Mouse (Mus musculus) kidney, adult 11 months (tissue): ENCODE data around the gene D10Wsu102e.
"Not testable (repeated sequence)": the region's sequence is repeated elsewhere in the genome, so short reads cannot be mapped to it uniquely, and the experiment has no call there.

Source experiments
- DNase-seq: peaks from one replicate; pipeline ENCODE4 v3.0.0; 2022

The D10Wsu102e gene

DNA sequence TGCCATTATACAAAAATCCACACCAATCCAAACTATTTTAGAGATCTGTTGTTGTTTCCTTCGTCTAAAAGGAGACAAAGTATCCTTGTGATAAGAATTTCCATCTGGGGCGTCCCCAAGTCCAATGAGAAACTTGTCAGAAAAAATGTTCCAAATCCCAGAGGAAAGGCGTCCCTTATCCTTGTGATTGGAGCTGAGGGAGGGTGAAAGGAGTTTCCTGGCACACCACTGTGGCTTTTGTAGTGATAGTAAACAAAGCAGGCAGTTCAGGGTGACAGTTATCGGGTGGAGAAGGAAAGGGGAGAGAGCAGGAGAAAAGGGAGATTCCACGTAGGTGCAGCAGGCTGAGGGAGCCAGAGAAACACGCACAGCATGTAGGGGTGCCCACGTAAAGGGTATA is 12.5 kb upstream of the D10Wsu102e start:
- DNase-seq, result no peak

DNA sequence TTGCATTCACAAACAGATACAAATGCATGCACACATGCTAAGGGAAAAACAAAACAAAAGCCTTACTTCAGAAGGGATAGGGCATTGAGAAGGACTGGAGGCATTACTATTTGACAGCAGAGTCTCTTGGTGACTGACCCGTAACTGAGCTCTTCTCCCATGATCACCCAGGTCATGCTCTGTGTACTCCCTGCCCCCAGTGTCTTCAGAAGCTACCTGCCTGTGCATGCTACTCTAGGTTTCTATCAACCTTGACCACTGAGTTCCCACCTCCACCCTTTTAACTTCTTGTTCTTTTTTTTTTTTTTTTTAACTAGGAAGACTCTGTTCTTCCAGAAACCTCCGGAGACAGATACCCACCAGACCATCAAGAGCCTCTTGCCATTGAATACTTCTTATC is 9.3 kb upstream of the D10Wsu102e start:
- DNase-seq, result peak; percentile 45

DNA sequence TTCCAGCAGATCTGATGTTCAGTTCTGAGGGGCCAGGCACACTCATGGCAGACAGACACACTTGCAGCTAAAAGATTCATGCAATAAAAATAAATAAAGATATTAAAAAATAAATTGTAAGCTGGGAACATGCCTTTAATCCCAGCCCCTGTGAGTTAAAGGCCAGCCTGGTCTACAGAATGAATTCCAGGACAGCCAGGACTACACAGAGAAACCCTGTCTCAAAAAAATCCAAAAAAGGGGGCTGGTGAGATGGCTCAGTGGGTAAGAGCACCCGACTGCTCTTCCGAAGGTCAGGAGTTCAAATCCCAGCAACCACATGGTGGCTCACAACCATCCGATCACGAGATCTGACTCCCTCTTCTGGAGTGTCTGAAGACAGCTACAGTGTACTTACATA is 8.2 kb upstream of the D10Wsu102e start:
- DNase-seq, result not testable (repeated sequence)

DNA sequence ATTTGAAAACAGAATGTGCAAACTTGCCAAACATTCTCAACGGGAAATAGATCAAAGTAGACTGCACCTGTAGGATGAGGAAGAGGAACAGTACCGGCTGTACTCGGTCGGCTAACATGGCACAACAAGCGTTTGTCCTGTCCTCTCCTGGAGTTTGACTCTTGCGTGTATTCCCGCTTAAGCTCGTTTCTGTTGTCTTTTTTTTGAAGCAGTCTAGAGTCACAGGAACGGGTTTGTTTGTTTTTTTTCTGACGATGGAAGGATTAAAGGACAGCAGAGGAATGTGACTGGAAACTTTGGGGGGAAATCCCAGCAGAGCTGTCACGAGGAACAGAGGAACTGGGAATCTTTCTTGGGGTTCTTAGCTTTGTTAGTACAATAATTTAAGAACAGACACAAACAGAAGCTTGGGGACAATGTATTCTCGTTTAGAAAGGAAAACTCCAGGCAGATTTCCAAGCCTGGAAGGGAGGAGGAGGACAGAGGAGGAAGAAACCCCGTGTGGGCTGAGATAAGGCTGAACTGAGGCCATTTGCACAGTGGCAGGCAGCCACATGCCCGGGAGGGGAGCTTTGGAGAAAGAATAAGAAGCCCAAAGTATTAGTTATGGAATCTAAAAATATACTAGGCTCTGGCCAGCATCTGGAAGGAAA is 6.2 kb upstream of the D10Wsu102e start:
- no peak for DNase-seq

DNA sequence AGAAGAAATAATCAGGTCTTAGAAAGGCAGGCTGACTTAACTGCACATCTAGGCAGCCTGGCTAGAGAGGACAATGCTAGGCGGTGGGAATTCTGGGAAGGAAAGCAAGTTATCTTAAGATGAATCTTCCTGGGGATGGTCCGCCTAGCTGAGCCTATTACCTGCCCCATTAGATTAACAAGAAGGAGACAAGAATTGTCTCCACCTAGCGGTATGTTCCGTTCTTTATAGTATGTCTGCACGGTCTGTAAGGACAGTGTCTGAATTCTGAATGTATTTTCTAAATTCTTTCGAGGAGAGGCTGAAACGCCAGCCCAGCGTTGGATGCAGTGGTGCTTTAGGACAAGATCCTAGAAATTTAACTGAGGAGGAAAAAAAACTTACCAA is 5.7 kb upstream of the D10Wsu102e start:
- no peak for DNase-seq

DNA sequence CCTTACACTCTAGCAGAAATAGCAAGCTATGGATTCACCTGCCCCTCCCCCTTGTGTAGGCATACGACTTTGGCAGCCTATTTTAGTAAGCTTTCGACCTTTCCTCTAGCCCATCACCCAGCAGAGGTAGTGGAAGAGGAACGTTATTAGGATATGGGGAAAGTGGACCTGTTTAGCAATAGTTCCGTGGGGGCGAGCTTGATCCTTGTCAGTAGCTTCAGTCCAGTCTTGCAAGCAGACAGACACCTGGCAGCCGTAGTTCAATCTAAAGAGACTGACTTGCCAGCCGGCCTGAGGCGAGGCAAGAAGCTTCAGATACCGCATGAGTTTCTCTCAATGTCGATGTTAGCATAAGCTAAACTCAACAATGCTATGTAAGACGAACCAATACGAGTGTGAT is 3.6 kb upstream of the D10Wsu102e start:
- no peak for DNase-seq

DNA sequence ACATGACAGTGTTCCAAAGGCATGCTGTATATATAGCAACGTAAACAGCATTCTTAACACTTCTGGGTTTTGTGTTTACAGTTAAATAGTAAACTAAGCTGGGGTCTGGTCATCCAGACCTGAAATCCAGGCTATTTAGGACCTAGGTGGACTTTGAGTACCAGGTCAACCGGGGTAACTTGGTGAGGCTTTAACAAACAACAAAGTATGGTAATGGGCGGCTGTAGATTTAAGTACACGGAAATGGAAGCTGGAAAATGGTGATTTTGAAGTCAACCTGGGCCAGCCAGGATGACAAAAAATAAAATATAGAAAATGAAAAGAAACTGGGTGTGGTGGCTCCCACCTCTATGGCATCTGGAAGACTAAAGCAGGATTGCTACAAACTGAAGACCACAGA is 570 bp upstream of the D10Wsu102e start:
- DNase-seq, result peak; percentile 50

DNA sequence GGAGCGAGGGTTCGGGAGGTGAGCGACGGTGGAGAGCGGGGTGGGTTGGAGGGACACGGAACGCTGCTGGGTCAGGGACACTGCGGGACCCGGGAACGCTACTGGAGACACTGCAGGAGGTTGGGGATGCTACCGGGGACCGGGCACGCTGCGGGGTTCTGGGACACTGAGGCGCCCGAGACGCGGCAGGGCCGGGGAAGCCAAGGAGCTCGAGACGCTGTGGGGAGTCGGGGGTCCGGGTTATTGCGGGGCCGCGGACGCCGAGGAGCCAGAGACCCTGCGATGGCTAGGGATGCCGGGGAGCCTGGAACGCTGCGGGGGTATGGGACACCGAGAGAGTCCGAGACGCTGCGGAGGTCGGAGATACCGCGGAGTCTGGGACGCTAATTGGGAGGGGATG is 335 bp downstream of the D10Wsu102e start:
- no peak for DNase-seq

DNA sequence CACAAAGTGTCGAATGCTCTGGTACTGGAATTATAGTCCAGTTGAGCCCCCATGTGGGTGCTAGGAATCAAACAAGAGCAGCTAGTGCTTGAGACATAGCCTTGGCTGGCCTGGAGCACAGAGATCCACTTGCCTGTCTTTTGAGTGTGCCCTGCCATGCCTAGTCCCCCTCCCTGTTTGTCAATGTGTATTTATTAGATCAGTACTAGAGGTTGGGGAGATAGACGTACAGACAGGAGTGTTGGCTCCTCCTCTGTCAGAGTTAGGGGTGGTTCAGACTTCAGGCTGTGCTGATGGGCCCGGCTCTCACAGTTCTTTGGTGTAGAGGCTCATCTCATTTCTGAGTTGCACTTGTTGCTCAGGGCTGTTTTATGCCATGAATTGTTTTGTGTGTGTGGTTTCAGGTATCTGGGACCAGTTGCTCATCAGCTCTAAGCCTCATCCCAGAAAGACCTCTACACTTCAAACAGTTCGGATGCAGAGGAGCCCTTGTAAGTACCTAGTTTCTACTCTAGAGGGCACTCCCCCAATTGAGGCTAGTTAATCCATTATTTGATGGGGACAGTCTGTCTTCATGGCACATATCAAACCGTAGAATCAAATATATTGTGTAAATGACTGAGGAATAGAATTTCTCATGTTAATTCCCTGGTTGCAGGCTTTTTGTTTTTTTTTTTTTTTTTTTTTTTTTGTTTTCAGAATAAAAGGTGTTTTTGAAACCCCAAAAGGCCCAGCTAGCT is 1.8 kb downstream of the D10Wsu102e start:
- no peak for DNase-seq

DNA sequence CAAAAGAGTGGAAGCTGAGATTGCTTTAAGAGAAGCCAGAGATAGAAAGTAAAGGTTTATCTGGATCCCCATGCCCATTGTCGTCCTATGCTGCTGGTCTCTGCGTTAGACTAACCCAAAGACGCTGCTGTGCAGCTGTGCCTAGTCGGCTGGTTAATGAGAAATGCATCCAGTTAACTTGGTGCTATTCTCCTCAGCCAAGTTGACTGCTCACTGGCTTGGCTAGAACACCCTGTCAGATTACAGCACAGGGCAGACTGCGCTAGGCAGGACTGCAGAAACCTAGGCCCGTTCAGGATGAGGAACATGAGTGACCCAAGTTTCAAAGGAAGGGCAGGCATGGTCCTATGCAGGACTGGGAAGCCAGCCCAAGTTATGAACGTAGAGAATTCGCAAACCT is 3.4 kb downstream of the D10Wsu102e start:
- DNase-seq, result peak; percentile 31

DNA sequence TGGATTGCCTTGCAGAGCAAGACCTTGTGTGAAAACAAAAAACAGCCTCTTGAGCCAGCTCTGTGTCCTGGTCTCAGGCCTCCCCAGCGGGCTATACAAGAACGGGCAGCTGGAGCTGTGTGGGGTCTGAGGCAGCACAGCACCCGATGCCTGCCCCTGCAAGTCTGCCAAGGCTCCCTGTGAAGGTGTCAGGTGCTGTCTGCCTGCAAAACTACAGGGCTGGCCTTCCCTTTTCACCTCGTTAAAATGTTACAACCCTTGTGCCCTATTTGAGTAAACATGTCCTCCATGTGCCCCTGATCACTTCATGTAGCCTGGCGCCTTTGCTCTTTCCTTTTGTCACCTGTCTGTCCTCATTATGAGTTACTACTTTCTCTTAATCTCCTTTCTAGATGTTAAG is 8.9 kb downstream of the D10Wsu102e start:
- peak; percentile 69 for DNase-seq

DNA sequence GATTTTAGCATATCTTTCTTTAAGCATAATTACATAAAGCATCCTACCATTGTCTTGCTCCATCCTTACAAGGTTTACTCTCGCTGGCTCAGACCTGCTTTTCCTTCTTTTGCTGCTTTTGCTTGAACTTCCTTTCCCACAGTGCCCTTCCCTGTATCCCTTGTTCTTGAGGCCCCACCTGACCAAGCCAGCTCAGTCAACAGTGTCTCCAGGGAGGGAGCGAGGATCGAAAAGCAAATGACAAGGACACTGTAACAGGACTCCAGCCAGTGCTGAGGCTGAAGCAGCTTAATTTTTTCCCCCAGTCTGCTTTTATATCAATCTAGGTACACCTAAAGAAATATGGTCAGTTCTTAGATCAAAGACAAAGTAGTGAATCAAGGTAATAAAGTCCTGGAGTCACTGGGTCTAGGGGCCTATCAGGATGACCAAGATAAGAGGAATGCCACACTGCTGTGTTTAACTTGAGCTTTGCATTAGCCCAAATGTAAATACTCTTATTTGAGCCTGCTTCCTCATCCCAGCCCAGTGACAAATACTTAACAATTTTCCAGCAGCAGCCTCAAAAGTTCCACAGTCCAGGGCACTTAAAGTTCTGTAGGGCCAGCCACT is 14.1 kb downstream of the D10Wsu102e start:
- no peak for DNase-seq

DNA sequence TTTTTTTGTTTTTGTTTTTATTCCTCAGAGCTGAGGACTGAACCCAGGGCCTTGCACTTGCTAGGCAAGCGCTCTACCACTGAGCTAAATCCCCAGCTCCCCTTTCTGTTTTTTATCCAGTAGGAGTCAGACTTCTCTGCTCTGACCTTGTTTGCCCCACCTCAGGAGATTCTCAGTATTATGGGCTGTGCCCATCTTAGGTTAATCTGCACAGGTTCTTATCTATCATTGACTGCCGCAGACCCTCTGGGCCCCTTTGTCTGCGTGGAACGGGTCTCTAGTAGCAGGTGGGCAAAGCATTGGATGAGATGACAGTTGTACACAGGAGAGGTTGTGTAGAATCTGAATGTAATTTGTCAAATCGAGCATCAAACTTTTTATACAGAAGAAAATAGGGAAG is 15.4 kb downstream of the D10Wsu102e start:
- not testable (repeated sequence) for DNase-seq

DNA sequence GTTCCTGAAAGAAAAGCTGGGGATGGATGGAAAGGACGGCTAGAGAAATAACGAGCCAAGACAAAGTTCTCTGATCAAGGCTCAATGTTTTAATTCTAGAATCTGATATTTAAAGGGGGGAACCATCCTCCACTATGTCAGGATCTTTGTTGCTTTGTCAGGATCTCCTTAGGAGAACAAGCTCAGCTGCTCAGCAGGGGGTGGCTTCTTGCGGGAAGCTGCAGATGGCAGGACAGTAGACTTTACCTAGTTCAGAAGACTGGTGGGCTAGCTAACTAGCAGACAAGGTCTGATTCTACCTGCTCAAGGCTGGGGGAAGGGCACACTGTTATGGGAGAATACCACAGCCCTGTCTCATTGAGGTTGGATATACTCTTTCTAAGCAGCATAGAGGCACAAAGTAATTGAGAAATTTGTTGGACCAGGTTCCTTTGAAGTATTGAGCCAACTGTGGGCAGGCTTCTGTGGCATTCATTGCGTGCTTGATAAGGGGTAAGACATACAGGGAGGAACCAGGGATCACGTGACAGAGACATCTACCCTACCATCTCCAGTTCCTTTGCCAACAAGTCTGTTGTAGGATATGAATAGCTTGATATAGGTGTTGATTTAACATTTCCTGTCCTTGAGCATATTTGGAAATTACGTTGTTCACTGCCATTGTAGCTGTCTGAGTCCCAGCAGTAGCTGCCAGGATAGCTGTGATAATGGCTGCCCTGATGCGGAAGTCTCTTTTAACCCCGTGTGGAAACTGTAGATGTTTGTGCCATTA is 17.1 kb downstream of the D10Wsu102e start:
- DNase-seq, result no peak

DNA sequence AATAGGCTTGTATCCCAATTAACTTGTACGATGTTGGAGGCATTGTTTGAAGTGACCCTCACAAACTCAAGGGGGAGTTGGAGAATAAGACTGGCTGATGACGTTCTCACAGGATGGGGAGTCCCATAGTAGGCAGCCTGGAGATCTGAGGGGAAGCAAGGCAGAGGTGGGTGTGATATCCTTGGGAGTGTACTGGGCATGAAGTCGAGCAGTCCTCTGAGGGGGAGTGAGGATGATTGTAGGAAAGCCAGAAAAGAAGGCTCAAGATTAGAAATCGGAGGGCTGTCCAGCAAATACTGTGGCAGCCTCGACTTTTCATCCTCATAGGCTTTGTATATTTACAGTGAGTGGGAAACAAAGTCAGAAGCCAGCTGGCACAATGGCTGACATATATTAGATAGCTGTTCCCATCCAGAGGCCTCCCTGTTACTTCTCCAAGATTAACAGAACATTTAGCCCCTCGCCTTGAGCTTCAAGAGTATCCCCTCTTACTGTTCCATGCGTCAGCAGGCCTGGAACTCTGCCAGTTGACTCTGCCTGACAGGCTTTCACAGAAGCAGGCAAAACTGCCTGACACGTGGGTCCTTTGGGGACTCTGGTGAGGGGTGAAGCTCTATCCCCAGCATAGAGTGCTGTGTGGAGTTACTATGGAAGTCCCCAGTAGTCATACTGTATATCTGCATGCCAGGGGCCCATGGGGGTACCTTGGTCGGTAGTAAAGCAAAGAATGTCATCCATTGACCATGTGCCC is 18.2 kb downstream of the D10Wsu102e start:
- no peak for DNase-seq

DNA sequence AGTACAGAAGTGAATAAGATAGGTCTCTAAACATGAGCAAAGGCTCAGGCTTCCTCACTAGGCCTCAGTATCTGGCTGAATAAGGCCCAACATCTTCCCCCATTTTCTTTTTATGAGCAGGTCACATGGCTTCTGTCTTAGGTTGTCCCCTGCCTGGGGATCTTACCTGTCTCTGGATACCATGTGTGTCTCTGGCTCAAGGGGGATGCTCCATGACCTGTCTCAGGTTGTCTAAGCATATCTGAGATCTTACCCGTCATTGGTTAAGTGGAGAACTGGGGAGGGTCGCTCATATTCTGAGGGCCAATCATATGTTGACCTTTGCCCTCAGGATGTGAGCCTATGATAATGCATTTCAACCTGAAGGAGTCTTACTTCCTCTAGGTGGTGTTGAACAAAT is 20.5 kb downstream of the D10Wsu102e start:
- DNase-seq, result no peak

DNA sequence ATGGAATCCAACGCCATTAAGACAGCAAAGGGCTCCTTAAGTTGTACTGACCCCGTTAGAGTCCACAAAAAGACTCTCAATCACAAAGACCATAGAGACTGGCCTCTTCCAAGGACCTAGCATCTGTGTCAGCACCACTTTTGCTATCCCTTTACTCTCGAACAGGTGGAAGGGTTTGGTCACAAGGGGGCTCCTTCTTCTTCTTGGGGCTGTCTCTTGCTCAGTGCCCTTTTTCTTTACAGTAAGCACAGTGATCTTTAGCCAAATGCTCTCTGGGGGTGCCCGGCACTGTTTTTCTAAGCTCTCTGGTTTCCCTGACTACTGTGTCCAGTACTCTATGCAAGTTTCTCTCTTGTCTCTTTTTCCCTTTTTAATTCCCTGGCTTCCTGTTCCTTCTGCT is 22.5 kb downstream of the D10Wsu102e start:
- DNase-seq, result no peak

DNA sequence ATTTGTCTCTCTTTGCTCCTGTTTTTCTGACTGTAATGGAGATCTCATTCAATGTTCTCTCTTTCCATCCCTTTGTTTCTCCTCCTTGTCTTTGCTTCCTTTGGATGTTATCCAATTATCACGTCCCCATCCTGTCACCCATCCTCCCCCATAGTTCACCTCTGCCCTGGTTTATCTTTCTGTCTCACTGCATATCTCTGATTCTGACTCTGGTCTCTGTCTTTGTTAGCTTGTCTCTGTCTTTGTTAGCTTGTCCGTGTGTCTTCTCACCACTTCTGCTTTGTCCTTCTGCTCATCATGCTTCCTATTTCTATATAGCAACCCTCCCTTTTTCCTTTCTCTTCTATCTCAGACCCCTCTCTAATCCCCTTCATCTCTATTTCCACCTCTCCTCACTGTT is 23.0 kb downstream of the D10Wsu102e start:
- DNase-seq, result no peak

DNA sequence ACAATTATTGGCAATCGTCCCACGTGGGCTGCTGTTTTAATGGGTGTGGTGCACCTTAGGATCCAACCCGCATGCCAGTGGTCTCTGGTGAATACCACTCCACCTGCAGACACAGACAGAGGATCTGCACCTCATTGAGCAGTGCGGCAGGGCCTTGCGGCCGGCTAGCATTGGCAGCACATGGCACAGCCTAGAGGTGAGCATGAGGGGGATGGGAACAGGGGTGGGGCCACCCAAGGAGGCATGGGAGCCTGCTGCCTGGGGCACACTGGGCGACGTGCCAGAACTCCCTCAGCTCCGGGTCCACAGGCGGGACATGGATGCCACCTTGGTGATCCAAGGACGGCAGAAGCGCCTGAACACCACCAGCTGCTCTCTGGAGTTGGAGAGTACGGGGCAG is 23.8 kb downstream of the D10Wsu102e start:
- DNase-seq, result no peak

DNA sequence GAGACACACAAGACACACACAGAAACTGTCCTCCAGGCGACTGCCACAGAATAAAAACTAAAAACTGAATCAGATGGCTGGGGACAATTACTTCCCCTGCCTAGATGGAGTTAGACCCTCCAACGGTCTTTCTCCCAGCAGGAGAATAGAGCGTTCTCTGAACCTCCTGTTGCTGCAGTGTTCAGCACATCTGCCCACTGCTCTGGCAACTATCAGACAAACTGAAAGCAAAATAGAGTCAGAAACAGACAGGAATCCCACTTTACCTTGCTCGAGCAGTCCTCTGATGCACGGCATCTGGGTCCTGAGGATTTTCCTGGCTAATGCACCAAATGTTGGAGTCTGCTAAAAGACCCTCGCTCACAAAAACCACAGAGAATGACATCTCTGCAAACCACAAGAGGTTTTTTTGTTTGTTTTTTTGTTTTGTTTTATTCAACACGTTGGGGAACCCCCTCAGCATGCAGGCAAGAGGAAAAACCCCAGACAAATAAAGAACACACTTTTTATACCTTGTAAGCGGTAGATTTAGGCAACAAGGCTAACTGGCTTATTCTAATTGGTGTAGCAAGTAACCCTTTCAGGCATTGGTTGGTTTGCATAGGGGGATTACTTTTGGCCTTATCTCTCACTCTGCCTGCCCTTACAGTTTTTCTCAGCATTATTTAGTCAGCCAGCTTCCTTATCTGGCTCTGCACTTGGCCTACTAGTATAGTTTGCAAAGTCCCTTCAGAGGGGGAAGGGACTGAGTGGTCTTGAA is 24.6 kb downstream of the D10Wsu102e start:
- no peak for DNase-seq

DNA sequence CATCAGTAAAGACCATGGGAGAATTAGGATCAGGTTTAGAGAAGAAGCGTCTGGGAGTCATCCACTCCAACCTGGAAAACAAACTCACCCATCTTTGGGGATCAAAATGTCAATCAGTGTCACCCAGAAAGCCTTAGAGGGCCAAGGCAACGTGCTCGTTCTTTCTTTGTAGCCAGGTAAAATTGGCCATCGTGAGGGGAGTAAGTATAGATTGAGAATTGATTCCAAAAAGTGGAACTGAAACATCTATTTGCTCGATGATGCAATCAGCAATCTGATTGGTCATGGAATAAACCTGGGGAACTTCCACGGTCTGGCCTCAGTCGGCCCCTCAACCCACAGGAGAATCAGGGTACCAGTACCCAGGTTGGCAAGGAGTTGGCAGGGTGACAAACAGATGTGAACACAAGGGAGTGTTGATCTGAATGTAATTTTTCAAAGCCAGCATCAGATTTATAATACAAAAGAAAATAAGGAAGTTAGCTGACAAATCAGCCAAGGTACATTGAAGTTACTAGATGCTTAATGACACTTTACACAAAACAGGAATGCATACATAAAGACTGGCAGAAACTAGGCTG is 25.4 kb downstream of the D10Wsu102e start:
- no peak for DNase-seq

DNA sequence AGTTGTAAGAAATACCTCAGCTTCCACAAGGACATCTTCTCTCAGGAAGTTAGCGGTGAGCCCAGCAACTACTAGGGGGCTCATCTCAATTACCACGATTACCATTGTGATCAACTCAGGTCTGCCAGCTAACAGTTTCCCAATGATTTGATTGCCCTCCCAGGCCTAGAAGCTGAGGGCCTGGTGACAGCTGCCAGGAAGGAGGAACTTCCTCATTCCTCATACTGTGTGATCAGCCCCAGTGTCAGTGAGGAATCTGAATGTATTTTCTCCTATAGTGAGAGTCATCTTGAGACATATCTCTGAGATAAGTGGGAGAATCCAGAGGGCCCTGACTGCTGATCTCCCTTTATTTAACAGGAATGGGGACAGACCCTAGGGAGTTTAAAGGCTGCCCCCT is 37.3 kb downstream of the D10Wsu102e start:
- no peak for DNase-seq
